ENCODE assay signal across 21 mouse cellular contexts in genomic region chr14:23959061-23959460, GRCm38 (mm10). TPM values are rescaled to one million over a fixed set of nuclear protein-coding genes. Genes with fewer than 3 reads are reported as not detected.
DNase-seq lines count a peak whose midpoint lies in the region; ATAC-seq lines count a peak whose summit lies in the region.
"Had no signal": no experiment of that assay in that cellular context is flagged by ENCODE, and none has a peak within 500 bp of the region (broad histone marks: within the 10 kb centered on the region; RNA-seq: fewer than 3 reads in every experiment).

No protein-coding gene starts in this region.

- 0 out of 2 replicates have a peak, but pooled peaks cover 6% of the 10 kb centered on the region for H3K4me1 ChIP-seq in kidney, embryonic 15.5 days
- H3K4me1 ChIP-seq: heart, embryonic 12.5 days; liver, embryonic 12.5 days; neural tube, embryonic 12.5 days had no signal

- intact Hi-C loops in left cerebral cortex, postnatal 10 days (cut with DNase I), result no loop called here

- WGBS in kidney, embryonic 15.5 days, result 60% methylated on average over 11 of the region's 11 CpGs

- no peak overlapping the region for H3K4me3 ChIP-seq in kidney, embryonic 15.5 days (replicated peaks)
- H3K4me3 ChIP-seq: heart, embryonic 12.5 days; liver, embryonic 12.5 days; neural tube, embryonic 12.5 days had no signal

- H3K4me2 ChIP-seq in kidney, embryonic 15.5 days, result no peak overlapping the region
- H3K4me2 ChIP-seq: heart, embryonic 12.5 days; liver, embryonic 12.5 days; neural tube, embryonic 12.5 days had no signal

- no peak for ATAC-seq in kidney, embryonic 15.5 days (replicated peaks; ENCODE audit: low FRiP score)
- ATAC-seq: CD4-positive, CD25-positive, alpha-beta regulatory T cell, adult 4 months; forebrain, embryonic 14.5 days; hindbrain, embryonic 16.5 days; liver, embryonic 12.5 days had no signal

- no peaks in the 10 kb centered on the region for H3K36me3 ChIP-seq in kidney, embryonic 15.5 days
- H3K36me3 ChIP-seq: heart, embryonic 12.5 days; liver, embryonic 12.5 days; neural tube, embryonic 12.5 days had no signal

- DNase-seq in kidney, postnatal 14 days, result peak; percentile 5
- peak; percentile 84 for DNase-seq in adrenal gland, postnatal 14 days
- DNase-seq in gonadal fat pad, adult 2 months (ENCODE audit: low read depth), result peak; percentile 17
- DNase-seq in lung, postnatal 25 days (ENCODE audit: low spot score), result peak; percentile 84
- no peak for DNase-seq in layer of hippocampus, adult 11-12 months (ENCODE audit: low spot score)
- no peak for DNase-seq in left cerebral cortex, postnatal 10 days (ENCODE audit: extremely low spot score in 1 of 2, low spot score in 2 of 2)
- DNase-seq in cerebellum, postnatal 14 days, result no peak
- DNase-seq: cerebellum, adult 18-20 months; heart, postnatal 36 days; kidney, adult 18-20 months; retina, postnatal 1 day; thymus, postnatal 25 days had no signal

- no peaks in the 10 kb centered on the region for H3K9me3 ChIP-seq in kidney, embryonic 15.5 days (replicated peaks)
- H3K9me3 ChIP-seq: heart, embryonic 12.5 days; liver, embryonic 12.5 days; neural tube, embryonic 12.5 days had no signal

- no peaks in the 10 kb centered on the region for H3K27me3 ChIP-seq in kidney, embryonic 15.5 days
- H3K27me3 ChIP-seq: liver, embryonic 12.5 days; neural tube, embryonic 12.5 days had no signal

- no peak overlapping the region for H3K9ac ChIP-seq in kidney, embryonic 15.5 days
- H3K9ac ChIP-seq: heart, embryonic 12.5 days; liver, embryonic 12.5 days; neural tube, embryonic 12.5 days had no signal

- H3K27ac ChIP-seq in kidney, embryonic 15.5 days, result no peak overlapping the region
- H3K27ac ChIP-seq: liver, embryonic 12.5 days; neural tube, embryonic 12.5 days had no signal

RNA-seq across cellular contexts. Expression of gene Kcnma1, which starts 55.2 kb away (rescaled TPM):
- 1.8 and 2.5 TPM in 2 replicates for polyA plus RNA-seq in kidney, embryonic 15.5 days (2015; fragmentation: Nextera tagmentation; extraction: Ambion mirVana)
- 43.9 and 45.2 TPM in 2 replicates for total RNA-seq in adrenal gland, postnatal 14 days (2021)
- polyA plus RNA-seq in gonadal fat pad, adult 2 months (2012; rRNA removed), result 6.0 and 6.8 TPM in 2 replicates
- 100 to 1,000 TPM; 152 to 155 TPM for total RNA-seq in left cerebral cortex, postnatal 10 days (2021)
- total RNA-seq: megakaryocyte, adult 5-6 weeks; MEL had no signal
- polyA plus RNA-seq: CD4-positive, CD25-positive, alpha-beta regulatory T cell, adult 4 months; liver, embryonic 12.5 days had no signal

Comparison
In these comparisons a context has a peak if more than half of its experiments do, and no peak if none do; other contexts are left out.
1. DNase-seq: peak in kidney, postnatal 14 days (single experiment), adrenal gland, postnatal 14 days (single experiment), gonadal fat pad, adult 2 months (single experiment) and lung, postnatal 25 days (single experiment); none in layer of hippocampus, adult 11-12 months (single experiment), left cerebral cortex, postnatal 10 days (0 of 2) and cerebellum, postnatal 14 days (0 of 2).